Mouse (Mus musculus) heart, embryonic 11.5 days (tissue): ENCODE measurements around the gene 2010111I01Rik. TPM values are rescaled to one million over a fixed set of nuclear protein-coding genes. Genes with fewer than 3 reads are reported as not detected.

Experiments used
- ATAC-seq: fragments of 200-750 bp; cut with Nextera tagmentation; replicated peaks from 2 replicates; pipeline ENCODE4 v1.8.0; 2017; ENCODE audit warnings: moderate library complexity; ENCODE audit not compliant: insufficient number of reproducible peaks, low FRiP score, low TSS enrichment
- H3K27ac ChIP-seq: fragments of 300-500 bp; sonication (generic); 2 replicates; pipeline ENCODE4 v1.5.1; 2014; ENCODE audit warnings: mild to moderate bottlenecking, low read depth, low read length
- H3K27me3 ChIP-seq: fragments of 300-500 bp; sonication (generic); 2 replicates; pipeline ENCODE4 v1.6.1; 2014; ENCODE audit warnings: mild to moderate bottlenecking, low read length, mixed read lengths; ENCODE audit not compliant: control insufficient read depth, insufficient read depth
- H3K36me3 ChIP-seq: fragments of 300-500 bp; sonication (generic); 2 replicates; pipeline ENCODE4 v1.6.1; 2014; ENCODE audit warnings: mild to moderate bottlenecking, low read length, moderate library complexity, mixed read lengths; ENCODE audit not compliant: control insufficient read depth, insufficient read depth
- H3K4me1 ChIP-seq: fragments of 300-500 bp; sonication (generic); 2 replicates; pipeline ENCODE4 v1.6.1; 2014; ENCODE audit warnings: low read length; ENCODE audit not compliant: control insufficient read depth, insufficient read depth
- H3K4me2 ChIP-seq: fragments of 300-500 bp; sonication (generic); 2 replicates; pipeline ENCODE4 v1.6.1; 2014; ENCODE audit warnings: mild to moderate bottlenecking, moderate library complexity
- H3K4me3 ChIP-seq: fragments of 300-500 bp; sonication (generic); 2 replicates; pipeline ENCODE4 v1.5.1; 2014; ENCODE audit warnings: low read depth, low read length
- H3K9ac ChIP-seq: fragments of 300-500 bp; sonication (generic); 2 replicates; pipeline ENCODE4 v1.6.1; 2014; ENCODE audit warnings: mild to moderate bottlenecking, low read depth, low read length, moderate library complexity
- H3K9me3 ChIP-seq: fragments of 300-500 bp; sonication (generic); replicated peaks from 2 replicates; pipeline ENCODE4 v1.6.1; 2016; ENCODE audit warnings: low read length; ENCODE audit not compliant: control insufficient read depth
- whole genome bisulfite sequencing: fragments of 180-500 bp; shearing (Covaris S2); extraction: QIAGEN DNeasy Blood & Tissue Kit; methylation state at CpG from one replicate; pipeline ENCODE4 v1.1.7; 2014; ENCODE audit not compliant: insufficient replicate concordance; 5-methylcytosine and 5-hydroxymethylcytosine counted together
- polyA plus RNA-seq: library from polyadenylated mRNA; unstranded; fragments of >200 nt; fragmentation: Nextera tagmentation; extraction: Ambion mirVana; gene quantifications from 2 replicates; pipeline ENCODE4 v1.2.1, GENCODE M21; 2014

Gene 2010111I01Rik
- polyA plus RNA-seq, 1 experiment from 2014 or later: 58.9 TPM

- Histone ChIP-seq H3K4me2 (no peak overlapping the region), H3K27ac (no peak overlapping the region), H3K36me3 (peaks cover 11% of the 10 kb centered on the region; the same call in 1 of the 2 replicates), H3K9ac (no peak overlapping the region), H3K27me3 (no peaks in the 10 kb centered on the region), H3K9me3 (no peaks in the 10 kb centered on the region), H3K4me3 (no peak overlapping the region), H3K4me1 (peaks cover 17% of the 10 kb centered on the region)
- no peak for ATAC-seq
- WGBS: 85% methylated on average over 5 of the region's 5 CpGs
Observed at GRCm38 (mm10) chr13:63289687-63290086, 325.0 kb downstream of the 2010111I01Rik start.

GRCm38 (mm10) chr13:63290126-63290525 lies 325.4 kb downstream of the 2010111I01Rik start:
- H3K9me3 ChIP-seq: no peaks in the 10 kb centered on the region
- H3K27ac ChIP-seq: no peak overlapping the region
- no peak overlapping the region for H3K4me2 ChIP-seq
- no peak overlapping the region for H3K4me3 ChIP-seq
- WGBS: 84% methylated on average over 4 of the region's 4 CpGs
- peaks cover 19% of the 10 kb centered on the region for H3K4me1 ChIP-seq
- peaks cover 10% of the 10 kb centered on the region; the same call in 1 of the 2 replicates for H3K36me3 ChIP-seq
- no peak for ATAC-seq
- H3K9ac ChIP-seq: no peak overlapping the region
- H3K27me3 ChIP-seq: no peaks in the 10 kb centered on the region

- Histone ChIP-seq H3K9me3 (no peaks in the 10 kb centered on the region), H3K36me3 (peaks cover 9% of the 10 kb centered on the region; the same call in 1 of the 2 replicates), H3K27me3 (no peaks in the 10 kb centered on the region), H3K27ac (no peak overlapping the region), H3K4me2 (no peak overlapping the region), H3K4me3 (no peak overlapping the region), H3K9ac (no peak overlapping the region), H3K4me1 (peaks cover 19% of the 10 kb centered on the region)
- 88% methylated on average over 6 of the region's 6 CpGs for WGBS
- ATAC-seq: no peak
Observed at GRCm38 (mm10) chr13:63291016-63291415, 326.3 kb downstream of the 2010111I01Rik start.

GRCm38 (mm10) chr13:63293647-63294046 lies 329.0 kb downstream of the 2010111I01Rik start:
- no peak overlapping the region for H3K9ac ChIP-seq
- peaks cover 16% of the 10 kb centered on the region for H3K36me3 ChIP-seq
- H3K4me3 ChIP-seq: no peak overlapping the region
- H3K27me3 ChIP-seq: no peaks in the 10 kb centered on the region
- ATAC-seq: no peak
- no peak overlapping the region for H3K4me2 ChIP-seq
- H3K4me1 ChIP-seq: peaks cover 19% of the 10 kb centered on the region
- WGBS: 51% methylated on average over 3 of the region's 3 CpGs
- H3K9me3 ChIP-seq: no peaks in the 10 kb centered on the region
- H3K27ac ChIP-seq: peak overlapping the region; percentile 59; the same call in 1 of the 2 replicates

GRCm38 (mm10) chr13:63294359-63295193 lies 329.9 kb downstream of the 2010111I01Rik start:
- H3K4me3 ChIP-seq: no peak overlapping the region
- 41% methylated on average over 15 of the region's 15 CpGs for WGBS
- H3K27me3 ChIP-seq: no peaks in the 10 kb centered on the region
- H3K27ac ChIP-seq: peak overlapping the region; percentile 59
- ATAC-seq: 0 out of 2 replicates have a peak, but pooled peaks have one; percentile 16
- H3K4me2 ChIP-seq: peak overlapping the region; percentile 22; the same call in 1 of the 2 replicates
- H3K9ac ChIP-seq: no peak overlapping the region; the same call in 1 of the 2 replicates
- H3K36me3 ChIP-seq: peaks cover 23% of the 10 kb centered on the region
- H3K4me1 ChIP-seq: peaks cover 19% of the 10 kb centered on the region
- H3K9me3 ChIP-seq: no peaks in the 10 kb centered on the region

GRCm38 (mm10) chr13:63296300-63296699 lies 331.6 kb downstream of the 2010111I01Rik start:
- Histone ChIP-seq H3K9ac (no peak overlapping the region), H3K27ac (no peak overlapping the region), H3K4me3 (no peak overlapping the region), H3K9me3 (no peaks in the 10 kb centered on the region), H3K27me3 (no peaks in the 10 kb centered on the region), H3K4me2 (no peak overlapping the region), H3K36me3 (peaks cover 31% of the 10 kb centered on the region), H3K4me1 (peaks cover 19% of the 10 kb centered on the region)
- WGBS: 92% methylated on average over 11 of the region's 11 CpGs
- ATAC-seq: no peak

- Histone ChIP-seq H3K27me3 (no peaks in the 10 kb centered on the region), H3K9me3 (no peaks in the 10 kb centered on the region), H3K4me3 (no peak overlapping the region), H3K4me1 (peaks cover 19% of the 10 kb centered on the region), H3K27ac (no peak overlapping the region), H3K9ac (no peak overlapping the region), H3K4me2 (no peak overlapping the region), H3K36me3 (peaks cover 36% of the 10 kb centered on the region)
- no peak for ATAC-seq
- WGBS: 92% methylated on average over 2 of the region's 2 CpGs
Observed at GRCm38 (mm10) chr13:63297003-63297402, 332.3 kb downstream of the 2010111I01Rik start.

- Histone ChIP-seq H3K4me3 (no peak overlapping the region), H3K27me3 (no peaks in the 10 kb centered on the region), H3K4me1 (peaks cover 19% of the 10 kb centered on the region), H3K4me2 (no peak overlapping the region), H3K27ac (no peak overlapping the region), H3K9ac (no peak overlapping the region), H3K36me3 (peaks cover 42% of the 10 kb centered on the region), H3K9me3 (no peaks in the 10 kb centered on the region)
- 92% methylated on average over 3 of the region's 3 CpGs for WGBS
- no peak for ATAC-seq
Observed at GRCm38 (mm10) chr13:63297933-63298332, 333.2 kb downstream of the 2010111I01Rik start.
